Comparison of ENCODE assay signal across 9 mouse cellular contexts in the genomic region with DNA sequence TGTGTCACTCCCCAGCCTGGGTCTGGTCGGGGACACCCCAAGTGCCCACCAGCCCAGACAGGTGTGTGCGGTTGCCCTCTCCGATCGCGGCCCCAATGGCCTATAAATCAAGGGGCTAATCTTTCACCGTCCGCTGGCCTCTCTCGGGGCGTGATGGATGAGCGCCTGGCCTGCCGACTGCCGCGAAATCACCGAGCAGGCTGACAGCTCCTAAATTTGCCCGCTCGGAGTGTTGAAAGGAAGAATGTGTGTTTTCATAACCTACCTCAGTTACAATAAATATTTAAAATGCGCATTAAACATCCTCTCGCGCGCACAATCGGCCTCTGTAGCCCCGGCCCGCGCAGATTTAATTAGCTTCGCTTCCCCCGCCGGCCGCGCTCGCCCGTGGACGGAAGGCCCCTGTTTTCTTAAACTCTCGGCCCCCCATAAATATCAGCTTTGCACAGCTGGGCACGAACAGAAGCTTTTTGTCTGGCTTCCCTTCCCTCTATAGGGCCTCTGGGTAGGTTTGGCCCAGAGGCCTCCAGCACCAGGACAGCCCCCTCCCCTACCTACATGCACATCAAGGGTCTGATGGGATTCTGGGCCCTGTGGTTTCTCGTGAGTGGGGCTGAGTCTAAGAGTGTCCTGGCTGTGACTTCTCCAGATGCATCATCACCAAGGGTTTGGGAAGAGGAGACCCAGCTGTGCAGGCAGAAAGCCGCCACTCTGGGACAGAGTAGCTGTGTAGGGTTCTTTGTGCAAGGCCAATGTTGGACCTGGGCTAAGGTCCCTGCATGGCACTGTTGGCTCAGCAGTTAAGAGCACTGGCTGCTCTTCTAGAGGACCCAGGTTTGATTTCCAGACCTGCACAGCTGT.
DNase-seq lines count a peak whose midpoint lies in the region; ATAC-seq lines count a peak whose summit lies in the region.
"Had no signal": no experiment of that assay in that cellular context is flagged by ENCODE, and none has a peak within 500 bp of the region (broad histone marks: within the 10 kb centered on the region; RNA-seq: fewer than 3 reads in every experiment).

No protein-coding gene starts in this region.

- 5% methylated on average over 36 of the region's 36 CpGs for WGBS in kidney, embryonic 15.5 days
- 21% methylated on average over 36 of the region's 36 CpGs for WGBS in forebrain, embryonic 12.5 days
- WGBS in limb, embryonic 13.5 days: 8% methylated on average over 36 of the region's 36 CpGs
- WGBS in stomach, embryonic 14.5 days: 8% methylated on average over 36 of the region's 36 CpGs

- no peak for DNase-seq in kidney, postnatal 14 days
- no peak for DNase-seq in adrenal gland, postnatal 4 days (ENCODE audit: low spot score in 2 of 2)
- DNase-seq in urinary bladder, adult 2 months (ENCODE audit: low spot score): no peak
- no peak for DNase-seq in adrenal gland, postnatal 36 days

- H3K9ac ChIP-seq in kidney, embryonic 15.5 days: peak overlapping the region; percentile 11; the same call in 1 of the 2 replicates
- H3K9ac ChIP-seq in forebrain, embryonic 12.5 days: no peak overlapping the region; the same call in 1 of the 2 replicates
- H3K9ac ChIP-seq in limb, embryonic 13.5 days: peak overlapping the region; percentile 19; the same call in 1 of the 2 replicates
- H3K9ac ChIP-seq in stomach, embryonic 14.5 days (replicated peaks; ENCODE audit: low read depth, low read length): no peak overlapping the region

- H3K27ac ChIP-seq in kidney, embryonic 15.5 days: peak overlapping the region; percentile 9
- H3K27ac ChIP-seq in forebrain, embryonic 12.5 days: no peak overlapping the region
- H3K27ac ChIP-seq in limb, embryonic 13.5 days: peak overlapping the region; percentile 72
- H3K27ac ChIP-seq in stomach, embryonic 14.5 days (ENCODE audit: low read length): peak overlapping the region; percentile 74; the same call in 1 of the 2 replicates
- H3K27ac ChIP-seq: heart, embryonic 10.5 days had no signal

- peak overlapping the region; percentile 47 for H3K4me2 ChIP-seq in kidney, embryonic 15.5 days
- H3K4me2 ChIP-seq in forebrain, embryonic 12.5 days: peak overlapping the region; percentile 19
- H3K4me2 ChIP-seq in limb, embryonic 13.5 days (replicated peaks): peak overlapping the region; percentile 52
- H3K4me2 ChIP-seq in stomach, embryonic 14.5 days (replicated peaks; ENCODE audit: low read depth, low read length): no peak overlapping the region

- H3K27me3 ChIP-seq in kidney, embryonic 15.5 days: peaks cover 70% of the 10 kb centered on the region
- peaks cover 84% of the 10 kb centered on the region for H3K27me3 ChIP-seq in forebrain, embryonic 12.5 days
- H3K27me3 ChIP-seq in limb, embryonic 13.5 days: peaks cover 57% of the 10 kb centered on the region
- H3K27me3 ChIP-seq in stomach, embryonic 14.5 days (ENCODE audit: control insufficient read depth, insufficient read depth, low read length): 0 out of 2 replicates have a peak, but pooled peaks cover 3% of the 10 kb centered on the region

- H3K9me3 ChIP-seq in kidney, embryonic 15.5 days (replicated peaks): no peaks in the 10 kb centered on the region
- H3K9me3 ChIP-seq in forebrain, embryonic 12.5 days: no peaks in the 10 kb centered on the region
- H3K9me3 ChIP-seq in limb, embryonic 13.5 days: no peaks in the 10 kb centered on the region
- H3K9me3 ChIP-seq in stomach, embryonic 14.5 days (ENCODE audit: control insufficient read depth, low read depth, low read length): no peaks in the 10 kb centered on the region
- H3K9me3 ChIP-seq: heart, embryonic 10.5 days had no signal

- H3K4me1 ChIP-seq in kidney, embryonic 15.5 days: peaks cover 24% of the 10 kb centered on the region
- H3K4me1 ChIP-seq in forebrain, embryonic 12.5 days: peaks cover 18% of the 10 kb centered on the region
- peaks cover 26% of the 10 kb centered on the region for H3K4me1 ChIP-seq in limb, embryonic 13.5 days
- peaks cover 14% of the 10 kb centered on the region for H3K4me1 ChIP-seq in stomach, embryonic 14.5 days (ENCODE audit: control insufficient read depth, insufficient read depth, low read length)
- H3K4me1 ChIP-seq: heart, embryonic 10.5 days had no signal

- H3K4me3 ChIP-seq in kidney, embryonic 15.5 days (replicated peaks): no peak overlapping the region
- H3K4me3 ChIP-seq in forebrain, embryonic 12.5 days (replicated peaks): no peak overlapping the region
- H3K4me3 ChIP-seq in limb, embryonic 13.5 days: peak overlapping the region; percentile 13; the same call in 1 of the 2 replicates
- H3K4me3 ChIP-seq in stomach, embryonic 14.5 days (ENCODE audit: low read depth, low read length): no peak overlapping the region
- H3K4me3 ChIP-seq: heart, embryonic 10.5 days had no signal

- ATAC-seq in kidney, embryonic 15.5 days (replicated peaks; ENCODE audit: low FRiP score): peak; percentile 73
- ATAC-seq in forebrain, embryonic 12.5 days (ENCODE audit: low FRiP score): no peak
- peak; percentile 90 for ATAC-seq in limb, embryonic 13.5 days (ENCODE audit: low FRiP score, low read depth)
- no peak for ATAC-seq in stomach, embryonic 14.5 days (ENCODE audit: insufficient number of reproducible peaks, insufficient read depth, low FRiP score, low read depth)

- no peaks in the 10 kb centered on the region for H3K36me3 ChIP-seq in kidney, embryonic 15.5 days
- no peaks in the 10 kb centered on the region for H3K36me3 ChIP-seq in forebrain, embryonic 12.5 days (replicated peaks)
- H3K36me3 ChIP-seq in limb, embryonic 13.5 days: no peaks in the 10 kb centered on the region
- no peaks in the 10 kb centered on the region for H3K36me3 ChIP-seq in stomach, embryonic 14.5 days (ENCODE audit: control insufficient read depth, insufficient read depth, low read length)
- H3K36me3 ChIP-seq: heart, embryonic 10.5 days had no signal

Comparison
In these comparisons a context has a peak if more than half of its experiments do, and no peak if none do; other contexts are left out.
1. ATAC-seq: peak in kidney, embryonic 15.5 days (single experiment) and limb, embryonic 13.5 days (single experiment); none in forebrain, embryonic 12.5 days (single experiment) and stomach, embryonic 14.5 days (single experiment).
2. H3K9ac ChIP-seq: peak in kidney, embryonic 15.5 days (single experiment) and limb, embryonic 13.5 days (single experiment); none in forebrain, embryonic 12.5 days (single experiment) and stomach, embryonic 14.5 days (single experiment).